Mouse (Mus musculus): Measurements from ENCODE around the gene Arid2. TPM values are rescaled to one million over a fixed set of nuclear protein-coding genes. Genes with fewer than 3 reads are reported as not detected.

Gene Arid2
- total RNA-seq, 2 experiments from 2014 or later = 33.8 to 41.7 TPM

GRCm38 (mm10) chr15:96342097-96342496 is 54.8 kb downstream of the Arid2 start:
- no peak for ATAC-seq (replicated peaks; ENCODE audit: poor library complexity, severe bottlenecking)

GRCm38 (mm10) chr15:96342871-96343270 is 55.6 kb downstream of the Arid2 start:
- no peak for ATAC-seq (replicated peaks; ENCODE audit: poor library complexity, severe bottlenecking)

GRCm38 (mm10) chr15:96344591-96345285 is 57.4 kb downstream of the Arid2 start:
- no peak for ATAC-seq (replicated peaks; ENCODE audit: poor library complexity, severe bottlenecking)

- no peak for ATAC-seq (replicated peaks; ENCODE audit: poor library complexity, severe bottlenecking)
These were observed 58.1 kb downstream of the Arid2 start for GRCm38 (mm10) chr15:96345312-96345849.

GRCm38 (mm10) chr15:96351432-96351831 is 64.1 kb downstream of the Arid2 start:
- ATAC-seq (replicated peaks; ENCODE audit: poor library complexity, severe bottlenecking) = no peak

GRCm38 (mm10) chr15:96358871-96359270 is 71.6 kb downstream of the Arid2 start:
- no peak for ATAC-seq (replicated peaks; ENCODE audit: poor library complexity, severe bottlenecking)

GRCm38 (mm10) chr15:96360614-96361013 is 73.3 kb downstream of the Arid2 start:
- ATAC-seq (replicated peaks; ENCODE audit: poor library complexity, severe bottlenecking) = no peak

- ATAC-seq (replicated peaks; ENCODE audit: poor library complexity, severe bottlenecking) = no peak
These were observed 78.0 kb downstream of the Arid2 start for GRCm38 (mm10) chr15:96365351-96365750.

- ATAC-seq (replicated peaks; ENCODE audit: poor library complexity, severe bottlenecking) = no peak
These were observed 79.1 kb downstream of the Arid2 start for GRCm38 (mm10) chr15:96366176-96366963.

GRCm38 (mm10) chr15:96371311-96371710 is 84.0 kb downstream of the Arid2 start:
- no peak for ATAC-seq (replicated peaks; ENCODE audit: poor library complexity, severe bottlenecking)

GRCm38 (mm10) chr15:96372628-96373027 is 85.3 kb downstream of the Arid2 start:
- ATAC-seq (replicated peaks; ENCODE audit: poor library complexity, severe bottlenecking) = no peak

- no peak for ATAC-seq (replicated peaks; ENCODE audit: poor library complexity, severe bottlenecking)
These were observed 85.8 kb downstream of the Arid2 start for GRCm38 (mm10) chr15:96373161-96373560.

GRCm38 (mm10) chr15:96376214-96376613 is 88.9 kb downstream of the Arid2 start:
- ATAC-seq (replicated peaks; ENCODE audit: poor library complexity, severe bottlenecking) = peak; percentile 65

- peak; percentile 91 for ATAC-seq (replicated peaks; ENCODE audit: poor library complexity, severe bottlenecking)
These were observed 89.9 kb downstream of the Arid2 start for GRCm38 (mm10) chr15:96377263-96377662.

- no peak for ATAC-seq (replicated peaks; ENCODE audit: poor library complexity, severe bottlenecking)
These were observed 90.4 kb downstream of the Arid2 start for GRCm38 (mm10) chr15:96377701-96378100.

- ATAC-seq (replicated peaks; ENCODE audit: poor library complexity, severe bottlenecking) = no peak
These were observed 94.9 kb downstream of the Arid2 start for GRCm38 (mm10) chr15:96382223-96382622.

- no peak for ATAC-seq (replicated peaks; ENCODE audit: poor library complexity, severe bottlenecking)
These were observed 101.2 kb downstream of the Arid2 start for GRCm38 (mm10) chr15:96388565-96388964.

GRCm38 (mm10) chr15:96392878-96393277 is 105.6 kb downstream of the Arid2 start:
- no peak for ATAC-seq (replicated peaks; ENCODE audit: poor library complexity, severe bottlenecking)

GRCm38 (mm10) chr15:96395071-96395470 is 107.8 kb downstream of the Arid2 start:
- ATAC-seq (replicated peaks; ENCODE audit: poor library complexity, severe bottlenecking) = no peak

- no peak for ATAC-seq (replicated peaks; ENCODE audit: poor library complexity, severe bottlenecking)
These were observed 109.5 kb downstream of the Arid2 start for GRCm38 (mm10) chr15:96396641-96397344.

- ATAC-seq (replicated peaks; ENCODE audit: poor library complexity, severe bottlenecking) = no peak
These were observed 111.0 kb downstream of the Arid2 start for GRCm38 (mm10) chr15:96398333-96398732.
